Mouse (Mus musculus) brain, adult 10 weeks (tissue): Measurements from ENCODE around the gene Ranbp3. TPM values are rescaled to one million over a fixed set of nuclear protein-coding genes. Genes with fewer than 3 reads are reported as not detected.

Experiments used
- polyA plus RNA-seq: library from polyadenylated mRNA; stranded (reverse); fragments of 350-450 nt; fragmentation: Illumina TruSeq; extraction: RNeasy Lipid Tissue Mini Kit (QIAGEN cat#74804); gene quantifications from one replicate; pipeline ENCODE4 v1.2.3, GENCODE M21; 2015; ENCODE audit warnings: low read depth, low replicate concordance

The Ranbp3 gene
- 75.1 TPM for polyA plus RNA-seq

DNA sequence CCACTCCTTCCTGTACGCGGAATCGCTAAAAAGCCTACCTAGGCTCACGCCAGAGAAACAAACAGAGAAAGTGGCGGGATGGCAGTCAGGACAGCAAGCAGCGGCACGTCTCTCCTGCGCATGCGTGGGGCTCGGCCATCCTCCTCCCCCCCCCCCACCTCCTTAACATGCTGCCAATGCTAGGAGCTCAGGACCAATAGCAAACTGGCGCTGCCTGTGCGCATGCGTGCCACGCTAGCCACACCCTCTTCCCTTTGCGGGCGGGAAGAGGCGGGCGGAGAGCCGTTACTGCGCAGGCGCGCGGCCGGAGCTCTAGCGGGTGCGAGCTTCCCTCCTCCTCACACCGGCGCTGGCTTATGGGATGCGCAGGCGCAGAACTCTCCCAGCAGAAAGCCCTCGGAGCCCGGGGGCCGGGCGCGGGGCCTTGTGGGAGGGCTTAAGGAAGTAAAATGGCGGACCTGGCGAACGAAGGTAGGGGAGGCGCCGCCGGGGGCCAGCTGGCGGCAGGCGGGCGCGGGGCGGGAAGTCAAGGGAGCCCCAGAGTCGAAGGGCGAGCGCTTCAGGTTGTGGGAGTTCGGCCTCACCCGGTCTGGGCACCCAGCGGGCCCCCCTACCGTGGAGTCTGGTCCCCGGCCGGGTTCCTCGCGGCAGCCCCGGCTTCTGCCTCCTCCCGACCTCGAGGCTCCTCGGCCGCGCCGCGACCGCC lies at the start of gene Ranbp3:
TSS of gene Ranbp3 (plus strand) at position 354 of the 706 bp plus-strand sequence.

DNA sequence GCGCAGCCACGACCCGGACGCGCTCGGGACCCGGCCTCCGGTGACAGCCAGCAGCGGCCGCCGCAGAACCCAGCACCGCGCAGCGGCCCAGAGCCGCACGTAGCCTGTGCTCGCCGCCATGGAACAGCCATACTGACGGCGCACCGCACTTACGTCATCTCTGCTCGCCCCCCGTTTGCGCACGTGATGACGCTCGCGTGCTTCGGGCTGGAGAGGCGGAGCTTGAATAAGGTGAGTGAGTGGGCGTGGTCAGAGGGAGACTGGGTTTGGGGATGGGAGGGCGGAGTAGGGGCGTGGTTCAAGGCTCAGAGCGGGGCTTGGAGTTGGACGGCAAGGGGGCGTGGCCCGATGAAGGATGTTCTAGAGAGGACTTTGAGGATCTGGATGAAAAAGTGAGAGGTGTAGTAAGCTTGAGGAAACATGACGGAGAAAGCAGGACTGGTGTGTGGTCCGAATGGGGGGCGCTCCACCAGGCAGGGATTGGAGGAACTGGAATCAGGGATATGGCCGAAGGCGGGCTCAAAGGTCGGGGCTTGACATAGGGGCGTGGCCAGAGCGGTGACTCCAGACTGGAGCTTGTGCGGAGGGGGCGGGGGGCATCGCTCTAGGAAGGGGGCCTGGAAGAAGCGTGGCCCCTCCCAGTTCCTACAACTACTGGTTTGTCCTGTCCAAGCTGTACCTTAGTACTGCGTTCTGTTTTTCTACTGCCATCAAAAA lies 46.2 kb upstream of the Ranbp3 start, which contains the start of gene Lonp1:
TSS of gene Lonp1 (minus strand) at position 134 of the 717 bp plus-strand sequence.

DNA sequence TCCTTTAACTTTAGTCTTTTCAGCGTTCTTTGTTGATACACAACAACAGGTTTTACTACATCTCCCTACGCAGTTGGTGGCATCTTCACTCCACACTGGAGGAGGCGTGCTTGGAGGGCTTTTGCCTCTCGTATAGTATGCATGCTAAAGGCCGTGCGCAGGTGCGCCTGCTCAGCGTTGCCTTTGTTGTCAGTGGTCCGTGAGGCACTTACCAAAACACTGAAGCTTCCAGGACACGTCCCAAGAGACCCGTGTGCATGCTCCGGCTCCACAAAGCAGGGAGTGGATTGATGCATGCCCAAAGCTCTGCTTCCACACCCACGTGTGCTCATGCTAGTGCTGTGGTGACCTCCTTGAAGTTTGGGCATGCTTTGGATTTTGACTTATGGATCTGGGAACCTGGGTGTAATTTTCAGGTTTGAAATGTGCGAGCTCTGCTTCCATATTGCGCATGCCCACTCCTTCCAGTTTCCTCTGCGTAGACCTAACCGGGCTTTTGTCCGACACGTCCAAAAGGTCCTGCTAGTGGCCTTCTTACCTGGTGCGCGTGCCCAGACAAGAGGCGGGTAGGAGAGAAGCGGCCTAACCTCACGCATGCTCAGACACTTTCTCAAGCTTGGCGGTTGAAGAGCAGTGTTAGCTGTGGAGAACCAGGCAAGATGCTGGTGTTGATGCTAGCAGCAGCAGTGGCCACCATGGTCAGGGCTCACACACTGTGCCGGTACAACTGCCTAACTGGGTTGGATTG lies 45.4 kb upstream of the Ranbp3 start, which contains the start of gene Catsperd:
TSS of gene Catsperd (plus strand) at position 614 of the 748 bp plus-strand sequence.

DNA sequence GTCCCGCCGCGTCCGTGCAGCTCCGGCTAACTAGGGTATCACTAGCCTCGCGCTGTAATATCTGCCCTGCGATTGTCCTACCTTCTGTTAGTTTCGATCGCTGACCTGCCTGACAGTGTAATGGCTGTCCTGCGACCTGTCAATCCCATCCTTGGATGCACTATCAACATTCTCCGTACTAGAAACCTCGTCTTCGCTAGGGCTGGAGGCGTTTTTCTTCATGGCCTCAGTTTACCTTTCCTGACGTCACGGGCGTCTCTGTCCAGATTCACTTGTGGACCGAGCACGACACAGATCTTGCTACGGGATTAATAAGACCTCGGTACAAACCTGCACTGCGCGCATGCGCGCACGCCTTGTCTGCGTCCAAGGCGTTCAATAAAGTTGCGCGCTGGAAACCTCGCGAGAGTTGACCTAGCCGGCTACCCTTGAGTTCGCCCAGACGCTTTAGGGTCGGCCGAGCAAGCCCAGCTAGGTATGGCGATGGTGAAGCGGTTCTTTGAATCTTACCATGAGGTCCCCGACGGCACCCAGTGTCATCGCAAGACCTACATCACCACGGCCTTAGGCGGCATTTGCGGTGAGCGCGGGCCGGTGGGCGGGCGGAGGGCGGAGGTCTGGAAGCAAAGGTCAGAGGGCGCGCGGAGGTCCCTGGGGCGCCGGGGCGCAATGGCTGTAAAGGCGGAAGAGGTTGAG lies 44.4 kb downstream of the Ranbp3 start, which contains the start of the genes Ndufa11 and Vmac:
TSS of gene Ndufa11 (plus strand) at position 405 of the 696 bp plus-strand sequence.
TSS of gene Vmac (minus strand) at position 660 of the 696 bp plus-strand sequence.

DNA sequence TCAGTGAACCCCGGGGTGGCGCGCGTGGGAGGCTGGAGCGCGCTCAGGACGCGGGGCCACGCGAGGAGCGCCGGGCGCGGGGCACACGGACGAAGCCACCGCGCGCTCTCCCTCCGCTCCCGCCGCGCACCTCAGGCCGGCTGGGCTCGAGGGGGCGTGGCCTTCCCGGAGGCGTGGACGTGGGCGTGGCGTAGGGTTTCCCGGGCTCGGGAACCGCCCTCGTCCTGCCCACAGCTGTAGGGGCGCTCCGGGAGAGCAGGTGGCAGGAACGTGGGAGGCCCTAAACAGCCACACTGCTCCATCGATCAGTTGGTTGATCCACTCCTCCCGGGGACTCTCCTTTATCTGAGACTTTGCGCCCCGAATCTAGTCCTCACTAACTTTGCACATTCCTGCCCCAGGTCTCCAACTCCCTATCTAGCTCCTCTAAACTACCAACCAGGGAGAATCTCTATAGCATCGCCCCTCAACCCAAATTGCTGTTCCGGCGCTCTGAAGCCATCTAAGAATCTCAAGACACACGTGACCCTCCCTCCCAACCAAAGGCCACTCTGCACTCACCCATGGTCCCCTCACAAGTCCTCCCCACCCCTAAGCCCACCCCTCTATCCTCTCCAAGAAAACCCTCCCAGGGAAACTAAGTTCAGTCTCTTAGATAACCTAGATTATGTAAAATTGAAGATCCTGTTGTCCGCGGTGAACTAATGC lies 84.5 kb downstream of the Ranbp3 start, which contains the start of gene Nrtn:
TSS of gene Nrtn (minus strand) at position 115 of the 708 bp plus-strand sequence.

Other genes with a start within 250 kb of the Ranbp3 start
- 220 TPM for gene Ptprs, start 196.8 kb upstream of the Ranbp3 start, polyA plus RNA-seq
- gene Znrf4, start 160.9 kb upstream of the Ranbp3 start, polyA plus RNA-seq, result not detected
- gene Gm20219, start 118.9 kb upstream of the Ranbp3 start, polyA plus RNA-seq, result 3.2 TPM
- 64.6 TPM for gene Safb2, start 88.7 kb upstream of the Ranbp3 start, polyA plus RNA-seq
- gene Safb, start 88.5 kb upstream of the Ranbp3 start, polyA plus RNA-seq, result 74.2 TPM
- 214 TPM for gene 2410015M20Rik, start 63.5 kb upstream of the Ranbp3 start, polyA plus RNA-seq
- 1,130 TPM for gene Rpl36, start 59.9 kb upstream of the Ranbp3 start, polyA plus RNA-seq
- gene Lonp1, start 46.4 kb upstream of the Ranbp3 start, polyA plus RNA-seq, result 49.1 TPM
- gene Catsperd, start 45.2 kb upstream of the Ranbp3 start, polyA plus RNA-seq, result 0.77 TPM
- 512 TPM for gene Ndufa11, start 44.5 kb downstream of the Ranbp3 start, polyA plus RNA-seq
- 13.8 TPM for gene Vmac, start 44.7 kb downstream of the Ranbp3 start, polyA plus RNA-seq
- 2.6 TPM for gene Nrtn, start 84.2 kb downstream of the Ranbp3 start, polyA plus RNA-seq
- gene Dus3l, start 91.5 kb downstream of the Ranbp3 start, polyA plus RNA-seq, result 73.7 TPM
- gene Prr22, start 97.0 kb downstream of the Ranbp3 start, polyA plus RNA-seq, result 1.7 TPM
- 2.1 TPM for gene Rfx2, start 157.7 kb downstream of the Ranbp3 start, polyA plus RNA-seq
- not detected for gene Acsbg2, start 201.2 kb downstream of the Ranbp3 start, polyA plus RNA-seq
- gene 1700061G19Rik, start 202.2 kb downstream of the Ranbp3 start, polyA plus RNA-seq, result 0.33 TPM